Mouse (Mus musculus): ENCODE data around the gene Rai14. TPM values are rescaled to one million over a fixed set of nuclear protein-coding genes. Genes with fewer than 3 reads are reported as not detected.

Rai14 gene
- total RNA-seq, 2 experiments from 2014 or later: 4.8 to 5.1 TPM

- DNase-seq (ENCODE audit: low spot score in 2 of 2): no peak
Observed at GRCm38 (mm10) chr15:10618276-10618675, 96.1 kb downstream of the Rai14 start.

GRCm38 (mm10) chr15:10616001-10616400, 98.4 kb downstream of the Rai14 start:
- DNase-seq (ENCODE audit: low spot score in 2 of 2): no peak

- DNase-seq (ENCODE audit: low spot score in 2 of 2): no peak
Observed at GRCm38 (mm10) chr15:10611040-10611439, 103.4 kb downstream of the Rai14 start.

- peak; percentile 48 to 68 for DNase-seq (ENCODE audit: low spot score in 2 of 2)
Observed at GRCm38 (mm10) chr15:10609107-10609506, 105.3 kb downstream of the Rai14 start.

GRCm38 (mm10) chr15:10608508-10609098, 105.8 kb downstream of the Rai14 start:
- DNase-seq (ENCODE audit: low spot score in 2 of 2): no peak

- DNase-seq (ENCODE audit: low spot score in 2 of 2): no peak
Observed at GRCm38 (mm10) chr15:10599413-10599812, 115.0 kb downstream of the Rai14 start.

- peak in 1 of 2 experiments; percentile 7 for DNase-seq (ENCODE audit: low spot score in 2 of 2)
Observed at GRCm38 (mm10) chr15:10598259-10599225, 115.9 kb downstream of the Rai14 start.

GRCm38 (mm10) chr15:10596871-10597270, 117.6 kb downstream of the Rai14 start:
- DNase-seq (ENCODE audit: low spot score in 2 of 2): no peak

GRCm38 (mm10) chr15:10595408-10595807, 119.0 kb downstream of the Rai14 start:
- no peak for DNase-seq (ENCODE audit: low spot score in 2 of 2)

- DNase-seq (ENCODE audit: low spot score in 2 of 2): no peak
Observed at GRCm38 (mm10) chr15:10594910-10595309, 119.5 kb downstream of the Rai14 start.

GRCm38 (mm10) chr15:10593094-10593493, 121.3 kb downstream of the Rai14 start:
- DNase-seq (ENCODE audit: low spot score in 2 of 2): no peak

GRCm38 (mm10) chr15:10586565-10586964, 127.9 kb downstream of the Rai14 start:
- DNase-seq (ENCODE audit: low spot score in 2 of 2): no peak

- DNase-seq (ENCODE audit: low spot score in 2 of 2): peak in 1 of 2 experiments; percentile 20
Observed at GRCm38 (mm10) chr15:10584359-10585187, 129.9 kb downstream of the Rai14 start.

- peak in 1 of 2 experiments; percentile 16 for DNase-seq (ENCODE audit: low spot score in 2 of 2)
Observed at GRCm38 (mm10) chr15:10583408-10583807, 131.0 kb downstream of the Rai14 start.

GRCm38 (mm10) chr15:10579159-10579558, 135.3 kb downstream of the Rai14 start:
- no peak for DNase-seq (ENCODE audit: low spot score in 2 of 2)

GRCm38 (mm10) chr15:10566486-10566885, 147.9 kb downstream of the Rai14 start:
- DNase-seq (ENCODE audit: low spot score in 2 of 2): no peak

- no peak for DNase-seq (ENCODE audit: low spot score in 2 of 2)
Observed at GRCm38 (mm10) chr15:10564201-10564600, 150.2 kb downstream of the Rai14 start.

GRCm38 (mm10) chr15:10562281-10562680, 152.1 kb downstream of the Rai14 start:
- no peak for DNase-seq (ENCODE audit: low spot score in 2 of 2)

GRCm38 (mm10) chr15:10560005-10560404, 154.4 kb downstream of the Rai14 start:
- DNase-seq (ENCODE audit: low spot score in 2 of 2): no peak

GRCm38 (mm10) chr15:10558465-10558864, 156.0 kb downstream of the Rai14 start, which contains the start of gene Ttc23l:
Ttc23l (minus strand) TSS chr15:10558668.
- DNase-seq (ENCODE audit: low spot score in 2 of 2): no peak

- DNase-seq (ENCODE audit: low spot score in 2 of 2): no peak
Observed at GRCm38 (mm10) chr15:10554336-10554735, 160.1 kb downstream of the Rai14 start.

Data from layer of hippocampus, adult 18-20 months (tissue).